Mouse (Mus musculus) bone marrow macrophage, adult 2 months (primary cell): ENCODE measurements around the gene Kif23. TPM values are rescaled to one million over a fixed set of nuclear protein-coding genes. Genes with fewer than 3 reads are reported as not detected.

Experiments used
- H3K27ac ChIP-seq: 2 replicates; pipeline ENCODE4 v1.5.1; 2012; ENCODE audit warnings: low read depth, low read length; ENCODE audit not compliant: insufficient read depth
- H3K4me1 ChIP-seq: 2 replicates; pipeline ENCODE4 v1.6.1; 2012; ENCODE audit warnings: low read length; ENCODE audit not compliant: control insufficient read depth, insufficient read depth
- H3K4me3 ChIP-seq: 2 replicates; pipeline ENCODE4 v1.5.1; 2012; ENCODE audit warnings: mild to moderate bottlenecking, low read length, moderate library complexity; ENCODE audit not compliant: insufficient read depth
- CTCF ChIP-seq: IDR thresholded peaks from 2 replicates; pipeline ENCODE4 v1.5.1; 2012; ENCODE audit warnings: low read depth, mild to moderate bottlenecking, low read length, moderate library complexity
- POLR2A ChIP-seq: IDR thresholded peaks from 2 replicates; pipeline ENCODE4 v1.6.1; 2012; ENCODE audit warnings: mild to moderate bottlenecking, low read depth, low read length, borderline replicate concordance
- polyA plus RNA-seq: library from polyadenylated mRNA; stranded (reverse); fragments of >200 nt; gene quantifications from 2 replicates; pipeline ENCODE4 v1.2.4, GENCODE M21; 2012; ENCODE audit not compliant: missing spikeins, insufficient read depth, insufficient read length

Gene Kif23
- polyA plus RNA-seq, 1 experiment: 90.1 TPM

GRCm38 (mm10) chr9:61947402-61948346, 1.1 kb upstream of the Kif23 start:
- peak overlapping the region; percentile 28 for H3K27ac ChIP-seq
- TF ChIP-seq POLR2A (no peak), CTCF (peak; percentile 52)
- H3K4me1 ChIP-seq: peaks cover 19% of the 10 kb centered on the region
- peak overlapping the region; percentile 49 for H3K4me3 ChIP-seq

- H3K27ac ChIP-seq: peak overlapping the region; percentile 53
- peak overlapping the region; percentile 76 for H3K4me3 ChIP-seq
- H3K4me1 ChIP-seq: peaks cover 21% of the 10 kb centered on the region
- TF ChIP-seq POLR2A: no peak
- TF ChIP-seq CTCF: no peak
Measured at GRCm38 (mm10) chr9:61945973-61946611, 482 bp downstream of the Kif23 start.

- peaks cover 15% of the 10 kb centered on the region for H3K4me1 ChIP-seq
- no peak overlapping the region for H3K4me3 ChIP-seq
- no peak overlapping the region for H3K27ac ChIP-seq
- no peak for TF ChIP-seq POLR2A
- no peak for TF ChIP-seq CTCF
Measured at GRCm38 (mm10) chr9:61941054-61941453, 5.5 kb downstream of the Kif23 start.

- H3K4me3 ChIP-seq: no peak overlapping the region
- TF ChIP-seq POLR2A (no peak), CTCF (no peak)
- H3K4me1 ChIP-seq: peaks cover 2% of the 10 kb centered on the region; the same call in 1 of the 2 replicates
- H3K27ac ChIP-seq: no peak overlapping the region
Measured at GRCm38 (mm10) chr9:61933333-61933732, 13.2 kb downstream of the Kif23 start.

DNA sequence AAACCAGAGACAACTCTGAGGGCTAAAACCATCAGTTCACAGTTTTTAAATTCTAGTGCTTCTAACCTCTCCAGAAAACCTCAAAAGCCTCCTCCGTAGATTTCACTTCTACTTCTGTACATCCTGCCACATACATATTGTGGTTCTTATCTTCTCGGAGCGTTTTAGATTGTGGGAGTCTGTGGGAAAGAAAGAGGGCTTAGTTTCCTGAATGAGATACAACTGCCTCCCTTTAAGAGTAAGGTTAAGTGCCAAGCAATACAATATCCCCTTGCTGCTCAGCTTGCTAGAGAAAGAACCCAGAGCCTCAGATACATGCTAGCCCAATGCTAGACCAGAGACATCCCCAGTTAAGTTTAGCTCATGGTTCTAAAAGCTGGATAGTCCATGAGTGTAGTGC, 14.6 kb downstream of the Kif23 start:
- Histone ChIP-seq H3K4me3 (no peak overlapping the region), H3K27ac (no peak overlapping the region), H3K4me1 (peaks cover 2% of the 10 kb centered on the region; the same call in 1 of the 2 replicates)
- TF ChIP-seq CTCF (no peak), POLR2A (no peak)

DNA sequence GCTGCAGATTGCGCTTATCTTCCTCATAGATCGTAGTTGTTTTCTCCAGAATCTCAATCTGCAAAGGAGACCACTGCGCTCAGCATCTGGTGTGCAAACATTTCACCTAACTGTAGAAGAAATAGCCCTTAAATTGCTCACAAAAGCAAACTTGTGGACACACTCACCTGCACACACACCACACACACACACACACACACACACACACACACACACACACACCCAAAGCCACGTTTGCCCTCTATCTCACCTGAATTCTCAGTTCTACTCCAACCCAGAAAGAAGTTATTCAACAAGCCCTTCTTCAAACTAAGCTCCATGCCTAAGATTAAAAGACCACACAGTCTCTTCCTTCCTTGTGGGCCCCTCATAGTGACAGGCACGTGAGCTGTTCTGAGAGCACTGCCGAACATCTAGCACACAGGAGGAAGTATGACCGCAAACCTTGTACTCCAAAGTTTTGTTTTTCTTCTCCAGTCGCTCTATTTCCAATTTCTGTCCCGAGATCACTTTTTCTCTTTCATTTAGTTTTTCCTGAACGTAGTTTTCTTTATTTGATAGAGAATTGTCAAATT, 21.4 kb downstream of the Kif23 start:
- Histone ChIP-seq H3K4me3 (no peak overlapping the region), H3K4me1 (no peaks in the 10 kb centered on the region; the same call in 1 of the 2 replicates), H3K27ac (no peak overlapping the region)
- TF ChIP-seq CTCF: no peak
- TF ChIP-seq POLR2A: no peak

- H3K27ac ChIP-seq: no peak overlapping the region
- H3K4me3 ChIP-seq: no peak overlapping the region
- TF ChIP-seq POLR2A (no peak), CTCF (no peak)
- peaks cover 2% of the 10 kb centered on the region for H3K4me1 ChIP-seq
Measured at GRCm38 (mm10) chr9:61920331-61920730, 26.2 kb downstream of the Kif23 start.

DNA sequence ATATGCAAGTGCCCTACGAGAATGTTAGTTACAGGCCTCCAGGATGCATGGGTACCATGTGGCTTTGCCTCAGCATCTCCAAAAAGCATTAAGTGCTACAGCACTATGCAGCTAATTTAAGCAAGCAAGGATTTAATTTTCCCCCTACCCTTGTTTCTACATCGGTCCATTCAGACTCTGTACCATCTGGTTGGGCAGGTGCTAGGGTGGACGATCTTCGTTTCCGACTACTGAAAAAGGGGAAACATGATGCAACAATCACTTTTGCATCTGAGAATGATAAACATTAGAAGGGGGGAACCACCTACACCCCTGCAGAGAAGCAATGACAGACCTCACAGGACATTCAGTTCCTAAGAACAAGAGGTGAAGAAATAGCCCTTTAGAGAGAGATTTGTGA, 27.1 kb downstream of the Kif23 start:
- Histone ChIP-seq H3K27ac (no peak overlapping the region), H3K4me3 (no peak overlapping the region), H3K4me1 (peaks cover 2% of the 10 kb centered on the region)
- TF ChIP-seq POLR2A: no peak
- TF ChIP-seq CTCF: no peak

DNA sequence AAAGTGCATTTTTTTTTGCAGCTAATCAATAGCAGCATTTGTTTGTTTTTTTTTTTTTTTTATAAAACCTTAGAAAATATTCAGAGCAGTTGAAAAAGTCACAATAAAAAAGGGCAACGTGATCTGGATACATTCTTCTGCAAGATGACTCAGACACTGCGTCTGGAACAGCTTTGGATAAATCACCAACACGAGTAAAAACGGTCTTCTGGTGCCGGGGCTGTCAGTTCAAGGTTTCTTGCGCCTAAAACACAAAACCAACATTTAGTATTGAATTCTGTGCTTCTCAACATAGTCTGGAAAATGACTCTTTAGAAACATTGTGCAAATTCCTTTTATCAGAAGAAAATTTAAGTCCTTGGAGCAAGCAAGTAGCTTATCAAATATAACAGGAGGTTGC, 29.1 kb downstream of the Kif23 start:
- Histone ChIP-seq H3K4me3 (no peak overlapping the region), H3K4me1 (peaks cover 2% of the 10 kb centered on the region), H3K27ac (no peak overlapping the region)
- TF ChIP-seq POLR2A (no peak), CTCF (no peak)
